In genomic region chr13:3645919-3646318, GRCm38 (mm10) we compare ENCODE assay signal across 16 mouse cellular contexts. TPM values are rescaled to one million over a fixed set of nuclear protein-coding genes. Genes with fewer than 3 reads are reported as not detected.
DNase-seq lines count a peak whose midpoint lies in the region; ATAC-seq and TF ChIP-seq lines count a peak whose summit lies in the region.
"Had no signal": no experiment of that assay in that cellular context is flagged by ENCODE, and none has a peak within 500 bp of the region (broad histone marks: within the 10 kb centered on the region; RNA-seq: fewer than 3 reads in every experiment).

No protein-coding gene starts in this region.

- H3K4me3 ChIP-seq in lung, embryonic 16.5 days (ENCODE audit: low read length), result no peak overlapping the region
- no peak overlapping the region for H3K4me3 ChIP-seq in liver, embryonic 14.5 days (ENCODE audit: insufficient read depth in 1 of 2, low read depth in 2 of 2, low read length in 2 of 2)
- H3K4me3 ChIP-seq: embryonic facial prominence, embryonic 12.5 days; heart, embryonic 15.5 days; hindbrain, embryonic 10.5 days had no signal

- TF ChIP-seq EP300 in liver, embryonic 14.5 days (IDR thresholded peaks at IDR 0.05; ENCODE audit: low read depth), result no peak

- H3K9ac ChIP-seq in lung, embryonic 16.5 days (ENCODE audit: low read length), result no peak overlapping the region
- no peak overlapping the region for H3K9ac ChIP-seq in liver, embryonic 14.5 days (replicated peaks)
- H3K9ac ChIP-seq: embryonic facial prominence, embryonic 12.5 days; heart, embryonic 15.5 days had no signal

- H3K4me1 ChIP-seq in lung, embryonic 16.5 days (replicated peaks; ENCODE audit: control insufficient read depth, insufficient read depth, low read length), result no peaks in the 10 kb centered on the region; the same call in 1 of the 2 replicates
- H3K4me1 ChIP-seq in liver, embryonic 14.5 days (replicated peaks; ENCODE audit: control insufficient read depth in 2 of 2, insufficient read depth in 2 of 2, low read length in 1 of 2), result peaks cover 0 to 8% of the 10 kb centered on the region in 2 experiments; a peak in 1 of 4 replicates
- H3K4me1 ChIP-seq: embryonic facial prominence, embryonic 12.5 days; heart, embryonic 15.5 days; hindbrain, embryonic 10.5 days had no signal

- no peaks in the 10 kb centered on the region for H3K36me3 ChIP-seq in lung, embryonic 16.5 days (ENCODE audit: control insufficient read depth, insufficient read depth, low read length)
- H3K36me3 ChIP-seq in liver, embryonic 14.5 days (replicated peaks; ENCODE audit: control insufficient read depth, insufficient read depth, low read depth), result no peaks in the 10 kb centered on the region
- H3K36me3 ChIP-seq: heart, embryonic 15.5 days had no signal

- no peak for TF ChIP-seq CTCF in liver, embryonic 14.5 days (IDR thresholded peaks at IDR 0.05; ENCODE audit: low read depth)

- 67% methylated on average over 3 of the region's 3 CpGs for WGBS in lung, embryonic 16.5 days
- 40% methylated on average over 3 of the region's 3 CpGs for WGBS in liver, embryonic 14.5 days (ENCODE audit: insufficient replicate concordance)

- no peak for DNase-seq in lung, postnatal 4 days
- DNase-seq in kidney, adult 9 months, result peak; percentile 89
- DNase-seq in liver, embryonic 14.5 days (ENCODE audit: low read depth in 3 of 3, low spot score in 3 of 3), result no peak
- DNase-seq in yolk sac, embryonic 10.5 days (ENCODE audit: low spot score), result peak; percentile 73
- no peak for DNase-seq in natural killer cell, adult 2 months (ENCODE audit: low spot score in 2 of 2)
- no peak for DNase-seq in cerebellum, postnatal 4 days (ENCODE audit: low spot score in 2 of 2)
- DNase-seq: cerebellum, postnatal 25 days; gastrocnemius, postnatal 36 days; layer of hippocampus, postnatal 36 days; left cerebral cortex, postnatal 4 days; lung, postnatal 10 days; retina, postnatal 1 day had no signal

- no peak overlapping the region for H3K4me2 ChIP-seq in lung, embryonic 16.5 days (ENCODE audit: low read depth, low read length)
- H3K4me2 ChIP-seq in liver, embryonic 14.5 days (ENCODE audit: low read depth), result no peak overlapping the region
- H3K4me2 ChIP-seq: embryonic facial prominence, embryonic 12.5 days; heart, embryonic 15.5 days had no signal

- H3K9me3 ChIP-seq in lung, embryonic 16.5 days (ENCODE audit: control insufficient read depth, low read length), result no peaks in the 10 kb centered on the region
- H3K9me3 ChIP-seq in liver, embryonic 14.5 days (ENCODE audit: control insufficient read depth, low read length), result no peaks in the 10 kb centered on the region
- H3K9me3 ChIP-seq: embryonic facial prominence, embryonic 12.5 days; heart, embryonic 15.5 days; hindbrain, embryonic 10.5 days had no signal

- no peaks in the 10 kb centered on the region for H3K27me3 ChIP-seq in lung, embryonic 16.5 days (ENCODE audit: control insufficient read depth, insufficient read depth, low read depth, low read length)
- H3K27me3 ChIP-seq in liver, embryonic 14.5 days (ENCODE audit: control insufficient read depth, insufficient read depth, low read length), result no peaks in the 10 kb centered on the region
- H3K27me3 ChIP-seq: embryonic facial prominence, embryonic 12.5 days; heart, embryonic 15.5 days had no signal

- peak overlapping the region; percentile 68 for H3K27ac ChIP-seq in lung, embryonic 16.5 days (ENCODE audit: low read length)
- no peak overlapping the region for H3K27ac ChIP-seq in liver, embryonic 14.5 days
- H3K27ac ChIP-seq: embryonic facial prominence, embryonic 12.5 days; heart, embryonic 15.5 days; hindbrain, embryonic 10.5 days had no signal

- ATAC-seq in lung, embryonic 16.5 days (ENCODE audit: low read depth), result peak; percentile 17; the same call in 1 of the 2 replicates
- ATAC-seq in liver, embryonic 14.5 days (ENCODE audit: insufficient read depth), result peak; percentile 25; the same call in 1 of the 2 replicates

RNA-seq across cellular contexts. Expression of gene Asb13, which starts 12.1 kb away (rescaled TPM):
- polyA plus RNA-seq in lung, embryonic 16.5 days (2015; fragmentation: Nextera tagmentation; extraction: Ambion mirVana), result 9.4 and 10.3 TPM in 2 replicates
- polyA plus RNA-seq in liver, embryonic 14.5 days (2012; rRNA removed), result 2.3 TPM in 2 replicates
- polyA plus RNA-seq in liver, embryonic 14.5 days (2014; fragmentation: Nextera tagmentation; extraction: Ambion mirVana), result 1.6 and 1.7 TPM in 2 replicates

RNA-seq across cellular contexts. Expression of gene Fam208b, which starts 35.0 kb away (rescaled TPM):
- 10.1 and 10.4 TPM in 2 replicates for polyA plus RNA-seq in lung, embryonic 16.5 days (2015; fragmentation: Nextera tagmentation; extraction: Ambion mirVana)
- polyA plus RNA-seq in liver, embryonic 14.5 days (2012; rRNA removed), result 2.5 and 4.2 TPM in 2 replicates
- 3.5 and 5.2 TPM in 2 replicates for polyA plus RNA-seq in liver, embryonic 14.5 days (2014; fragmentation: Nextera tagmentation; extraction: Ambion mirVana)

Comparison
In these comparisons a context has a peak if more than half of its experiments do, and no peak if none do; other contexts are left out.
1. DNase-seq: peak in kidney, adult 9 months (single experiment) and yolk sac, embryonic 10.5 days (single experiment); none in lung, postnatal 4 days (0 of 2), liver, embryonic 14.5 days (0 of 3), natural killer cell, adult 2 months (0 of 2) and cerebellum, postnatal 4 days (0 of 2).